Mouse (Mus musculus): ENCODE measurements at regions not wholly inside any gene's neighbourhood (a gene's known extent, or its start where the extent isn't known, plus 50 kb on each side); places are given as distances from the start of the nearest gene placed in this dataset.

- no peak for TF ChIP-seq CTCF (IDR thresholded peaks at IDR 0.05; ENCODE audit: extremely low read depth, insufficient read length, insufficient replicate concordance, low read depth, low read length)
- TF ChIP-seq POLR2A (IDR thresholded peaks at IDR 0.05; ENCODE audit: low read depth, low read length): no peak
Measured at GRCm38 (mm10) chr14:104372776-104373175, 95.0 kb downstream of the Pou4f1 start.
